Mouse (Mus musculus): ENCODE measurements around the gene Chrm4. TPM values are rescaled to one million over a fixed set of nuclear protein-coding genes. Genes with fewer than 3 reads are reported as not detected.

Gene Chrm4
- polyA plus RNA-seq, 1 experiment, result 0.55 TPM

GRCm38 (mm10) chr2:91975581-91976541 lies 48.8 kb downstream of the Chrm4 start, which contains the start of gene Dgkz:
Gene Dgkz (minus strand): TSS chr2:91975864.
- Histone ChIP-seq H3K4me3 (ENCODE audit: insufficient read depth, poor library complexity, severe bottlenecking) (no peak within 1 kb of the TSS), H3K79me2 (ENCODE audit: control insufficient read depth, insufficient read depth) (no peaks in the 10 kb centered on the region), H3ac (ENCODE audit: control insufficient read depth, insufficient read length, low read depth) (no peak within 1 kb of the TSS), H3K79me3 (ENCODE audit: low read depth) (no peaks in the 10 kb centered on the region), H3K36me3 (ENCODE audit: control insufficient read depth, insufficient read depth) (no peaks in the 10 kb centered on the region), H3K27me3 (ENCODE audit: control insufficient read depth, insufficient read depth, insufficient read length) (peaks cover 29% of the 10 kb centered on the region)
- TF ChIP-seq MAX (IDR thresholded peaks at IDR 0.05) (no peak), CTCF (IDR thresholded peaks at IDR 0.05; ENCODE audit: control insufficient read depth, insufficient read depth, insufficient read length) (no peak), USF1 (IDR thresholded peaks at IDR 0.05; ENCODE audit: low read depth) (no peak), MYOD1 (IDR thresholded peaks at IDR 0.05; ENCODE audit: control insufficient read depth, insufficient read length, low read depth) (no peak), MYOG (IDR thresholded peaks at IDR 0.05; ENCODE audit: control insufficient read depth, extremely low read depth, insufficient read length) (no peak), CEBPB (IDR thresholded peaks at IDR 0.05; ENCODE audit: low read depth) (no peak), FOSL1 (IDR thresholded peaks at IDR 0.05; ENCODE audit: insufficient read depth, low read length, poor library complexity, severe bottlenecking) (no peak)

- peaks cover 11% of the 10 kb centered on the region for H3K36me3 ChIP-seq (ENCODE audit: control insufficient read depth, insufficient read depth)
- no peaks in the 10 kb centered on the region for H3K79me3 ChIP-seq (ENCODE audit: low read depth)
- no peak for TF ChIP-seq MYOD1 (IDR thresholded peaks at IDR 0.05; ENCODE audit: control insufficient read depth, insufficient read length, low read depth)
- TF ChIP-seq CEBPB (IDR thresholded peaks at IDR 0.05; ENCODE audit: low read depth), result no peak
- no peaks in the 10 kb centered on the region for H3K79me2 ChIP-seq (ENCODE audit: control insufficient read depth, insufficient read depth)
- H3ac ChIP-seq (ENCODE audit: control insufficient read depth, insufficient read length, low read depth), result no peak overlapping the region
- no peak overlapping the region for H3K4me3 ChIP-seq (ENCODE audit: insufficient read depth, poor library complexity, severe bottlenecking)
- peaks cover 29% of the 10 kb centered on the region for H3K27me3 ChIP-seq (ENCODE audit: control insufficient read depth, insufficient read depth, insufficient read length)
Observed at GRCm38 (mm10) chr2:91977960-91978359, 50.9 kb downstream of the Chrm4 start.

Small RNA genes within 50 kb of the gene (microRNA-seq; reads per million reads assigned to microRNA genes)
- gene Mir6999 (ENCODE audit: borderline microRNAs expressed), result not detected

Other genes starting within 250 kb of the Chrm4 start
- gene Atg13, start 216.7 kb upstream of the Chrm4 start, polyA plus RNA-seq (2012; fragmentation: generic; extraction: Trizol), result 12.9 TPM
- gene Harbi1, start 216.4 kb upstream of the Chrm4 start, polyA plus RNA-seq (2012; fragmentation: generic; extraction: Trizol), result 3.8 TPM
- gene Ambra1, start 197.1 kb upstream of the Chrm4 start, polyA plus RNA-seq (2012; fragmentation: generic; extraction: Trizol), result 14.3 TPM
- gene Mdk, start 5.0 kb downstream of the Chrm4 start, polyA plus RNA-seq (2012; fragmentation: generic; extraction: Trizol), result 0.33 TPM
- gene Gm9821, start 18.5 kb downstream of the Chrm4 start, polyA plus RNA-seq (2012; fragmentation: generic; extraction: Trizol), result 0.43 TPM
- gene Dgkz, start 48.6 kb downstream of the Chrm4 start, polyA plus RNA-seq (2012; fragmentation: generic; extraction: Trizol), result 47.1 TPM
- 87.1 TPM for gene Creb3l1, start 97.3 kb downstream of the Chrm4 start, polyA plus RNA-seq (2012; fragmentation: generic; extraction: Trizol)
- gene Phf21a, start 165.9 kb downstream of the Chrm4 start, polyA plus RNA-seq (2012; fragmentation: generic; extraction: Trizol), result 8.5 TPM